Mouse (Mus musculus) E14TG2a.4 (cell line): ENCODE measurements around the gene Olfr237-ps1.
"Not testable (repeated sequence)": the region's sequence is repeated elsewhere in the genome, so short reads cannot be mapped to it uniquely, and the experiment has no call there.

Source experiments
- H3K27me3 ChIP-seq: 2 replicates; pipeline ENCODE4 v1.6.1; 2014; ENCODE audit warnings: low read length, control low read depth; ENCODE audit not compliant: insufficient read depth
- H3K36me3 ChIP-seq: 2 replicates; pipeline ENCODE4 v1.6.1; 2014; ENCODE audit warnings: low read length, control low read depth; ENCODE audit not compliant: insufficient read depth
- H3K4me1 ChIP-seq: replicated peaks from 2 replicates; pipeline ENCODE4 v1.6.1; 2014; ENCODE audit warnings: low read depth, low read length, control low read depth
- H3K4me3 ChIP-seq: replicated peaks from 2 replicates; pipeline ENCODE4 v1.5.1; 2014; ENCODE audit warnings: mild to moderate bottlenecking, low read length
- H3K9me3 ChIP-seq: 2 replicates; pipeline ENCODE4 v1.6.1; 2014; ENCODE audit warnings: low read length, control low read depth
- CTCF ChIP-seq: conservative IDR thresholded peaks from 2 replicates; pipeline ENCODE4 v1.5.1; 2014; ENCODE audit warnings: low read length
- NANOG ChIP-seq: IDR thresholded peaks from 2 replicates; pipeline ENCODE4 v1.6.1; 2014; ENCODE audit warnings: borderline replicate concordance, low read length, mixed read lengths
- POU5F1 ChIP-seq: IDR thresholded peaks from 2 replicates; pipeline ENCODE4 v1.6.1; 2014; ENCODE audit warnings: low read length, borderline replicate concordance

Olfr237-ps1 gene

DNA sequence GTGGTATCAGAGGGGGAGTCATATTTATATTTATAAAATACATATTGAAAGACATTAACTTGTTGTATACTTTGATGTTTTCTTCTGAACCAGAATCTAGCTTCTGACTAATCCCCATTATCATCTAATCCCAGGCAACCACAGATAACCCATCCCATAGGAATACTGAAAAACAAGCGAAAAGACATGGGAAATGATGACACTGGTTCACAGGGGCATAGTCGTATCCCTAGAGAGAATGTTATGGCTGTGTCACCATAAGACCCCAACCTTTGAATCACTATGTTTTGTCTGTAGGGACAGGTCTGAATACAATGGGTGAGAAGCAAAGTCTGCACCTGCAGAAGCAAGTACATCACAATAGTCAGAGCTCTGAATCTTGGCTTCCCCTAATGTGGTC is at the start of gene Olfr237-ps1:
Gene Olfr237-ps1, plus strand, starts transcription at position 301 of the 400 bp plus-strand sequence.
- not testable (repeated sequence) for H3K27me3 ChIP-seq, H3K4me1 ChIP-seq, H3K4me3 ChIP-seq, H3K9me3 ChIP-seq, H3K36me3 ChIP-seq

DNA sequence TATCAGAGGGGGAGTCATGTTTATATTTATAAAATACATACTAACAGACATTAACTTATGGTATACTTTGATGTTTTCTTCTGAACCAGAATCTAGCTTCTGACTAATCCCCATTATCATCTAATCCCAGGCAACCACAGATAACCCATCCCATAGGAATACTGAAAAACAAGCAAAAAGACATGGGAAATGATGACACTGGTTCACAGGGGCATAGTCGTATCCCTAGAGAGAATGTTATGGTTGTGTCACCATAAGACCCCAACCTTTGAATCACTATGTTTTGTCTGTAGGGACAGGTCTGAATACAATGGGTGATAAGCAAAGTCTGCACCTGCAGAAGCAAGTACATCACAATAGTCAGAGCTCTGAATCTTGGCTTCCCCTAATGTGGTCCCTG is 40.3 kb upstream of the Olfr237-ps1 start, which contains the start of gene Olfr441:
Gene Olfr441, plus strand, starts transcription at position 301 of the 400 bp plus-strand sequence.
- H3K4me3 ChIP-seq, H3K9me3 ChIP-seq, H3K36me3 ChIP-seq, H3K4me1 ChIP-seq, H3K27me3 ChIP-seq: not testable (repeated sequence)

DNA sequence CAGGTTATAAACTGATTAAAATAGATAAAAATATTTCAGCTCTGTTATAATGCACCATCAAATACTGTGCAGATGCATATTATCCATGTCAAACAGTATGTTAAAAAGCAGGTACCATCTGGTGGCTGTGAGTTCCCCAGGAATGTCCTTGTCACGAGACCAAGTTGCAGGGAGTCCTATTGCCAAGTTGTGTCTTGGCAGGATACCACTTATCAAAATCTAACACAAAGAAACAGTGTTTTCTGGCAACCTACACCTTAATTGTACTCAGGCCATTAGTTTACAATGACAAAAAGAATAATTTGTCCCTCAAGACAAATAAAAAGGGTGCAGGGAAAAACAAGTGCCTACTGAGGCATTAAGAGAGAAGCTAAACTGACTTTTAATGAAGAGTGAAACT is 13.1 kb downstream of the Olfr237-ps1 start:
- H3K27me3 ChIP-seq: no peaks in the 10 kb centered on the region
- no peak overlapping the region for H3K4me3 ChIP-seq
- H3K9me3 ChIP-seq: no peaks in the 10 kb centered on the region
- no peaks in the 10 kb centered on the region for H3K4me1 ChIP-seq
- no peaks in the 10 kb centered on the region for H3K36me3 ChIP-seq
- no peak for TF ChIP-seq CTCF
- TF ChIP-seq POU5F1: no peak
- no peak for TF ChIP-seq NANOG

DNA sequence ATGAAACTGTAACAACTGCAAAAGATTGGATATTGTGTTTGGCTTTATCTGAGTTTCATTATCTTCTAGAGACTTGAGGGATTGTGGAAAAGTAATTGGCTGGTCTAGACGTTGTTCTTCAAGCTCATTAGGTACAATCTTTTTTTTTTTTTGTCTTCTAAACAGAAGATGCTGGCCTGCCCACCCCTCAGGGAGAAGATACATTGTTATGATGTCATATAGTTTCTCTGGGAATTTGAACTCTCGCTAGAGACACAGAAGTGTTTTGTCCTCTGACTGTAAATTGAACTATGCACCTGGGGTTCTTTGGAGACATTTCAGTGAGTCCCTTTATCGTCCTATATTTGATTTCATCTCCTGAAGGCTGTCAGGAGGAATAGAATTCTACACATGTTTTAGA is 16.6 kb downstream of the Olfr237-ps1 start, which contains the start of gene Olfr437:
Gene Olfr437, plus strand, starts transcription at position 301 of the 400 bp plus-strand sequence.
- no peaks in the 10 kb centered on the region for H3K9me3 ChIP-seq
- H3K36me3 ChIP-seq: no peaks in the 10 kb centered on the region
- H3K4me1 ChIP-seq: no peaks in the 10 kb centered on the region
- TF ChIP-seq CTCF: no peak
- TF ChIP-seq NANOG: no peak
- TF ChIP-seq POU5F1: no peak
- no peaks in the 10 kb centered on the region for H3K27me3 ChIP-seq
- H3K4me3 ChIP-seq: no peak within 1 kb of the TSS

DNA sequence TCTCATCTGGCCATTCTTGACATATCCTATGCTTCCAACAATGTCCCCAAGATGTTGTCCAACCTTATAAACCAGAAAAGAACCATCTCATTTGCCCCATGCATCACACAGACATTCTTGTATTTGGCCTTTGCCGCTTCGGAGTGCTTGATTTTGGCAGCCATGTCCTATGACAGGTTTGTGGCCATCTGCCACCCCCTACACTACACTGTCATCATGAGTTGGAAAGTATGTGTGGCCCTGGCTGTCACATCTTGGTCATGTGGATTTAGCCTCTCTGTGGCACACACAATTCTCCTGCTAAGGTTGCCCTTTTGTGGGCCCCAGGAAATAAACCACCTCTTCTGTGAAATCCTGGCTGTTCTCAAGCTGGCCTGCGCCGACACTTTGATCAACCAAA is 20.9 kb downstream of the Olfr237-ps1 start:
- no peaks in the 10 kb centered on the region for H3K9me3 ChIP-seq
- TF ChIP-seq NANOG (no peak), POU5F1 (no peak), CTCF (no peak)
- H3K27me3 ChIP-seq: no peaks in the 10 kb centered on the region
- H3K4me3 ChIP-seq: no peak overlapping the region
- no peaks in the 10 kb centered on the region for H3K4me1 ChIP-seq
- H3K36me3 ChIP-seq: no peaks in the 10 kb centered on the region

DNA sequence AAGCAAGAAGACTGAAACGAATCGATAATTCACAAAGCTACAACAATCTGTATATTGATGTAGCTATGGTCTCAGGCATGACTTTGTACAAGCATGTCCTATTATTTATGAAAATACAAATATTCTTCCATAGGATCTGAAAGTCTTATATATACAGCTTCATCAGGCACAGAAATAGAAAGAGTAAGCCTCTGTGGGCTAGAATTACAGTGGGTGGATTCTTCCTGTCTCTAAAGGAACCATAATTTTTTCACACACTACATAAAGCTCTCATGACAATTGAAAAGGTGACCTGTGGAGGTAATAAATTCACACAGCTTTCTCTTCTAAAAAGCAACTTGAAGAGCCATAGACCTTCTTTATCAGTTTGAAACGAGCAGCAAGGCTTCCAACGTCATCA is 25.5 kb downstream of the Olfr237-ps1 start, which contains the start of gene Olfr13:
Gene Olfr13, plus strand, starts transcription at position 301 of the 400 bp plus-strand sequence.
- H3K4me1 ChIP-seq: no peaks in the 10 kb centered on the region
- TF ChIP-seq NANOG (no peak), POU5F1 (no peak), CTCF (no peak)
- no peaks in the 10 kb centered on the region for H3K36me3 ChIP-seq
- H3K4me3 ChIP-seq: no peak within 1 kb of the TSS
- no peaks in the 10 kb centered on the region for H3K27me3 ChIP-seq
- H3K9me3 ChIP-seq: no peaks in the 10 kb centered on the region

DNA sequence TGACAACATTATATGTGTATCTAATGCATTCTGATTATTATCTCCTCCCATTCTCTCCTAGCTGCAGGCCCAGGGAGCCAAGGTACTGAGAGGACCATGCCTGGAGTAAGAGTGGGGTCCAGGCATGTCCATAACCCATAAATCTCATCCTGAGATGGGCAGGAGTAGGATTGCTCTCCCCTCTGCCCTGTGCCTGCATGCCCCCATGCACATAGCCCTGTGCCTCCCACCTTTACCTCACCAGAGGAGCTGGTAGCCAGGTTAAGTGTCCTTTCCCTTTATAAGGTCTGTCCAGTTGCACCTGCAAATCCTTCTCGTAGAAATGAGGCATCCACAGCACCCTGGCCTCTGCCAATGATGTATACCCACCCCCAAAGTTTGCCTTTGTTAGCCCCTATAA is 31.8 kb downstream of the Olfr237-ps1 start:
- Histone ChIP-seq H3K27me3 (no peaks in the 10 kb centered on the region), H3K36me3 (no peaks in the 10 kb centered on the region)

DNA sequence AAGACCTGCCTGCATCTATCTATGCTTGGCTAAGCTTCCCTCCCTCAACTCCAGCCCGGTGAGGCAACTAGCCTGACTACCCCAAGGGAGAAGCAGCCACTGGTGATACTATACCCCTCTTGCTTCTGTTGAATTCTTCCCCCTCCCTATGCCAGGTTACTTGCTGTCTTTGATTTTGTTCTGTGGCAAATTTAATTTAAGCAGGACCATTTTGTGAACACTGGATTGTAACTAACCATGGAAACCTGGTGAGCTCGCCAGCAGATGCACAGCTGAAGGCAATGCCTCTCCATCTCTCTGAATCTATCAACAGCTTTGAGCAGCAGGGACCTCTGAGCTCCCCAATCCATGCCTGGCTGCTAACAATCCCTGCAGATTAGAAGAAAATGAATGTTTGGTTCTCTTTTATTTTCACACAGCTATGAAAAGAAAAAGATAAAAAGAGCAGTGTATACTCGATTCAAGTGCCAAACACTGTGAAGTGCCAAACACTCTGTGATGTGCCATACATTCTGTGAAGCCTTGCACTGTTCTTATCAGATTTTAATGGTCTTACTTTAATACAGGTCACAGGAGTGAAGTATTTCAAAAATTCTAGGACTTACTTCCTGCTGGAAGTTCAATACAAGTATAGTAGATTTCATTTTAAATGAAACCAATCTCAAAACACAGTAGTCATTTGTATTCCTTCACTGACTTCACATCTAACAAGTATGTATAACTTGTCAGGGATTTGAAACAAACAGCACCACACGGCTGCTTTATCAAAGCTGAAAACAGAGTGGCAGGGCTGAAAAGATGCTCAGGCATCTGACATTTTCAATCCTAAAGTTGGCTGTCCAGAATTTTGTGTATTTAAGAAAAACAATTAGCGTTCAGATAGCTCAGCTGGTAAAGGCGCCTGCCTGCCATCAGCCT is 32.5 kb downstream of the Olfr237-ps1 start:
- H3K4me1 ChIP-seq: no peaks in the 10 kb centered on the region
- TF ChIP-seq NANOG (no peak), POU5F1 (no peak), CTCF (no peak)
- H3K36me3 ChIP-seq: no peaks in the 10 kb centered on the region
- H3K27me3 ChIP-seq: no peaks in the 10 kb centered on the region
- no peaks in the 10 kb centered on the region for H3K9me3 ChIP-seq
- H3K4me3 ChIP-seq: no peak overlapping the region

More for the DNA sequence above, 31.8 kb downstream of the Olfr237-ps1 start:
- no peak for TF ChIP-seq POU5F1
- TF ChIP-seq CTCF: no peak
- no peak for TF ChIP-seq NANOG
- Histone ChIP-seq H3K4me3 (no peak overlapping the region), H3K4me1 (no peaks in the 10 kb centered on the region), H3K9me3 (no peaks in the 10 kb centered on the region)

DNA sequence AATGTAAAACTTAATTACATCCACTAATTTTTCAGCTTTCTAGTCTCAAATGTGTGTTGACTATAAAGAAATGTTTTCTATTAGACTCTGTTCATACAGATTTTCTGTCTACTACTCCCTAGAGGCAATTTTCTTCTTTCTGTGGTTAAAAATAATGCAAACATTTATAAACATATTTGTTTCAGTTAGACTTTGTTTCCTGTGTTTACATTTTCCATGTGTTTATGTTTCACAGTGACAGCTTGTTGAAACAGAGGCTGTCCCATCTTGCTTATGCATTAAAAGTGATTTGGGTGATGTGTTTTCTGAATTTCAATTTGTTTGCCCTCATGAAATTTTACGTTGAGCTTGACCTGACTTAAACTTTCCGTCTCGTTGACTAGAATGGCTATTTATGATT is 44.6 kb downstream of the Olfr237-ps1 start:
- H3K4me3 ChIP-seq: no peak overlapping the region
- H3K9me3 ChIP-seq: no peaks in the 10 kb centered on the region
- TF ChIP-seq POU5F1 (no peak), NANOG (no peak), CTCF (no peak)
- no peaks in the 10 kb centered on the region for H3K36me3 ChIP-seq
- H3K4me1 ChIP-seq: no peaks in the 10 kb centered on the region
- H3K27me3 ChIP-seq: no peaks in the 10 kb centered on the region
